Mouse (Mus musculus) c-Kit-positive CD71-positive TER-119-negative erythroid progenitor cells, embryonic 14.5 days (primary cell): ENCODE results near the gene Brpf3.
"Not testable (repeated sequence)": the region's sequence is repeated elsewhere in the genome, so short reads cannot be mapped to it uniquely, and the experiment has no call there.

ENCODE experiments used
- DNase-seq: peaks from one replicate; pipeline ENCODE4 v3.0.0-alpha.2; 2013; ENCODE audit warnings: low read depth

Gene Brpf3

DNA sequence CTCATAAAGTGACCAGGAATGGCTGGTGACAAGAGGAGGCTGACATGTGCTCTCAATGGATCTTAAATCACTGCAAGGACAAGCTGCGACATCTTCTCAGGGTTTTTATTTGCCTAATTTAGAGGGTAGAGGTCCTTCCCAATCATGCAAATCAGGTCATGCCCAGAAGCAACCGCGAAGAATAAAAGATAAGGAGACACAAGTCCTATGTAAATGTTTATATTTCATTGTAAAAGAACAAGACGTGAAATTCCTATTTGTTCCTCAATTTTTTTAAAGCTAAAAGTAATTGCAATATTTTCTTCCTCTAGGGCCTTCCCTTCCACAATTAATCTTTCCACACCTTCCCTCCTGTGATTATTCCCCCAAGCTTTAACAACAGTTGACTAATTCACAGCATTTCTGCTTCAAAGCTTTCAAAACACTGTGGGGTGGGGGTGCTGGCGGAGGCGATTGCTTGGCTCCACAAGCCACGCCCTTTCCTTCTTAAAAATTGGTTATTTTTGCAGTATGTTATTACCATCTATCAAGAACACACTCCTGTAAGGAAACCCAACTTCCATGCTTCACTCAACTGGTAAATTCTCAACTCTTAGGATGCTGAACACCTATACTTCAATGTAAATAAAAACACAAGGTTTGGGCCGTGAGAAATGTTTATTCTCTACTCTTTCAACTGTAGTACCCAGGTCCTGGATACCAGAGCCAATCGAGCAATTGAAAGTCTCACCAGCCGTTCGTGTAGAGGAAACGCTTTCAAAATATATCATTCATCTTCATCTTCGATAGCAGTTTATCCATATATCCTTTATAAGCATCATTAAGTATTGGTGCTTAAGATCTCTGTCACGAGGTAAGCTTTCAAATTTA is 1.4 kb upstream of the Brpf3 start:
- no peak for DNase-seq

DNA sequence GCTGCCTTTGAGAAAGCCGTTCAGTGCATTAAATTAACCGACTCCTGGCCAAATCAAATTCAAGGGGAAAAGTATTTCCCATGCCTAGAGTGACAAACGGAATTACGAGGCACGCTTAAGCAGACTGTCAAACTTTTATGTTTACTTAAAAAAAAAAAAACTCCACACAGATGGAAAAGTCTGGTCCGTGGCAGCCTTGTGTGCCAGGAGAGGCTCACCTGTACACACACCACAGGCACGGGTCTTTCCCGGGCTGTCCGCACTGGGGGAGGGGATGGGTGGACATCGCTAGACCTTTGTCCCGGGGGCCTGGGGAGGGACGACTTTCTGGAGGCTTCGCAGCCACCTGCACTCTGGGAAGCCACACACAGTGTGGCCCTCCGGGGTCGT is 614 bp upstream of the Brpf3 start:
- no peak for DNase-seq

DNA sequence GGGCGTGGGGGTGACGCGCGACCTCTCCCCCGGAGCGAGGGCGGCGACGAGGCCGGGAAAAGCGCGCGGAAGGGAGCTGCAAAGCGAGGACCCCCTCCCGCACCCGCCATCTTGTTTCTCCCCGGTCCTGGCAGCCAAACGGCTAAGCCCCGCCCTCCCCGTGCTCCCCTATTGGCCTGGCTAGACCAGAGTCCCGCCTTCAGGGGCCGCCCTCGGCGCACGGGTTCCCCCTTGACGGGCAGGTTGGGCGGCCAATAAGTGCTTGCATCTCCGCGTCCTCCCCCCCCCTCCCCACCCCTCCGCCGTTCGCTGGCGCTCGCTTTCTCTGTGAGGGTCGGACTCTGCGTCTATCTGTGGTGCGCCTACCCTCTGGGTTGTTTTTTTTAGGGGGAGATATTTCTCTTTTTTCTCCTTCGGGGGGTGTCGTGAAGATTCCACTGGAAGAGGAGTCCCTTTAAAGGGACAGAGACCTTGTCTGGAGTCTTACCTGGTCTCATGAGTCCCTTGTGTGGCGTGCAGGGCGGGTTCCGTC is 650 bp downstream of the Brpf3 start:
- peak; percentile 98 for DNase-seq

DNA sequence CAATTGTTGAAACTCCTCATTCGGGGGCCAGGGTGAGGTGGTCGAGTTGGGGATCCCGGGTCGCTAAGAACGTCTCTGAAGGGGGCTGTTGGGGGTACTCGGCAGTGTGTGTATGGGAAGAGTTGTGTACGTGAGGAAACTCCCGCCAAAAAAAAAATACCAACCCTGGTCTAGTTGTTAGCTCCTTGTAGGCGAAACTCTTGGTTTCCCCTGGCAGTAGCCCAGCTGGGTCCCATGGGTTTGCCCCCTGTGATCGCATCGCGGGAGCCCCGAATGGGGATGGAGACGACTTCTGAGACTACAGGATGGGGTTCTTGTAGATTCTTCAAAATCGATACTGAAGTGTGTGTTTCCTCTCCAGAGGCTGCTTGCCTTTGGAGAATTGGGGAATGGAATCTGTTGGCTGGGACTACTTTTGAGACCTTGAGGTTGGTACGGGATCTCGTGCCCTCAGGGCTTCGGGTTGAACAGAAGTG is 1.2 kb downstream of the Brpf3 start:
- no peak for DNase-seq

DNA sequence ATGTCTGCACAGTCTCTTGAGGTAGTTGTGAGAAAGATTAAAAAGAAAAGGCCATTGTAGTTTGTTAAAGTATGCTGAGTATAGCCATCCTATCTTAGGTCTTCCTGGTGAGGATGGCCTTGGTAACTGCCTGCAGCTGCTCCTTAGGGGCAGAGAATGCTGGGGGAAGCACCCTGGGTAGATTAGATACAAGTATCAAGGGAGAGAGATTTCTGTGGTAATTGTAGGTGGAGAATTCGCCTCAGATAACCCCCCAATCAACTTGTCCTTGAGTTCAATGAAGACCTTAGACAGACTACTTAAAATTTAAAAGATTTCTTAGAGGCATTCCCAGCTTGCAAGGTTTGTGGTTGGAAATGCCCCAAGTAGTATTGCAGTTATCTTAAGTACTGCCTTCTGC is 2.4 kb downstream of the Brpf3 start:
- no peak for DNase-seq

DNA sequence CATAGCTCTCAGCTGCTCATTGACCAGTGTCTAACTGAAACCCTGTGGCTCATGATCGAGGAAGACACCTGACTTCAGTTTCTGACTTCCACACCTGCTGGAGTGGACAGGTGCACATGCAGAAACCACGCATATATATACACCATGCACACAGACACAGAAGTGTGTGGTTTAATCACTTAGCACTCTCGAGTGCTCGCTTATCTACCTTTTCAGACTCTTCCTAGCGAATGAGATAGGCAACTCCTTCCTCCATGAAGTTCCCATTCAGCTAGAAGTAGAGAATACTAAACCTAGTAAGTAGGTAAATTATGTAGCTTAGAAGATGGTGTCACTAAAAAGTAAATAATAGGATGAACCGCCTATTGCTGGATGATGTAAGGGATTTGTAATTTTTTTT is 4.1 kb downstream of the Brpf3 start:
- DNase-seq = no peak

DNA sequence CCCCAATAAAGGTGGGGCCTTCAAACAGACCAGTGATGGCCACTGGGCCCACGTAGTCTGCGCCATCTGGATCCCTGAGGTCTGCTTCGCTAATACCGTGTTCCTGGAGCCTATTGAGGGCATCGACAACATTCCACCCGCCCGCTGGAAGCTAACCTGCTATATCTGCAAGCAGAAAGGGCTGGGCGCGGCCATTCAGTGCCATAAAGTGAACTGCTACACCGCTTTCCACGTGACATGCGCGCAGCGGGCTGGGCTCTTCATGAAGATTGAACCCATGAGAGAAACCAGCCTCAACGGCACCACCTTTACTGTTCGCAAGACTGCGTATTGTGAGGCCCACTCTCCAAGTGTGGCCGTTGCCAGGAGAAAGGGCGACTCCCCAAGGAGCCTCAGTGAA is 5.9 kb downstream of the Brpf3 start:
- DNase-seq = no peak

DNA sequence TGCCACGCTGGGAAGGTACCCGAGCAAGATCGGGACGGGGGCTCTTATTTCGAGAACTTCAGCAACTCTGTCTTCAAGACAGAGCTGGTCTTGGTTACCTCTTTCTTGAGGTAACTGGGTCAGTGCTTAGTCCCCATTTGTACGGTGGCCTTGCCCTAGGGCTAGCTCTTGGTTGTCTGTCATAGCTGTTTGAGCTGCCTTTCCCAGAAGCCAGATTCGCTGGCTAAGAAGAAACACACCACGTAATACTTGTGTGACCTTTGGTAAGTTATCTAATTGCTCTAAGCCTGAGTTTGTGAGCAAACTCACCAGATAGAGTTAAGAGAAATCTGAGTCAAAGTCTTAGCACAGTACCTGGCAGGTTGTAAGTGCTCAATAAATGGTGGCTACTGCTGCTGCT is 7.8 kb downstream of the Brpf3 start:
- no peak for DNase-seq

DNA sequence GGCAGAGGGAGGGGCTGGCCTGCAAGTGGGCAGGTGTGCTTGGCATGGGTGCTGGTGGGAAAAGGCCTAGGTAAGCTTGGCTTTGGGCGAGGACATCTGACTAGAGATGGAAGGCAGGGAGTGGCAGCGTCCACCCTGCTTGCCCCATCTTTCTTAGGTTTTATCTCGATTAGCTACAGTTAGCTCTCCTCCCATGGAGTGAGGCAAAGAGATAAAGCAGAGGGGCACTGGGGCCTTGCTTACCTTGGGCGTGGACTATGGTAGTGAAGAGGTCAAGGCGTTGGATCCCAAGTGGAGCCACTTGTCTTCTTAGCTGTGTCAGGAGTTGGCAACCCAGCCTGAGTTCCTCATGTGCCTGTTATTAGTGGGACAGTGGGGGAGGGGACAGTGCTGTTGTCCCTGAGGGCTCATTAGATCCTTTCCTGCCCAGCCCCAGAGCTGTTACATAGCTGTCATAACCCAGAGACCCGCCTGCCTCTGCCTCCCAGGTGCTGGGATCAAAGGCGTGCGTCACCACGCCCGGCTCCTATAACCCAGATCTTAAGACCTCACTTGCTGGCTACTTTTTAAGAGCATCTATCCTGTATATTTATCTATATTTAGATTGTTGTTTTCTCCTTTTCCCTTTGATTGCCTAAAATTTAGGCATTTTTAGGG is 8.4 kb downstream of the Brpf3 start:
- DNase-seq = no peak

DNA sequence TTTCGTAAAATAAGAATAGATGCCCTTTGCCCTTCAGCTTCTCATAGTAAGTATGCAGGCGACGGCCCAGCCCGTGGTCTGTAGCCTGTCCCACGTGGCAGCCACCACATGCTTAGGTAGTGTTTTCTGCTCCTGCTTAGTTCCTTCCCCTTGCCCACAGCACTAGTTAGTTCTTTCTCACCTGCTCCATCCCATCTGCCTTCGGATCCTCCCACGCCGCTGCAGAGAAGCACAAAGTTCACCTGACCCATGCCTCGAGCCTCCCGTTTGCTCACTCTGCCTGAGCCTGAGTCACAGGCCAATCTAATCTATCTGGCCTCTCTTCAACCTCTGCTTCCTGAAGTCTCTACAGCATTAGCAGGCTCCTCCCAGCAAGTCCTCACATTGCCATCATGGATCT is 11.5 kb downstream of the Brpf3 start:
- no peak for DNase-seq

DNA sequence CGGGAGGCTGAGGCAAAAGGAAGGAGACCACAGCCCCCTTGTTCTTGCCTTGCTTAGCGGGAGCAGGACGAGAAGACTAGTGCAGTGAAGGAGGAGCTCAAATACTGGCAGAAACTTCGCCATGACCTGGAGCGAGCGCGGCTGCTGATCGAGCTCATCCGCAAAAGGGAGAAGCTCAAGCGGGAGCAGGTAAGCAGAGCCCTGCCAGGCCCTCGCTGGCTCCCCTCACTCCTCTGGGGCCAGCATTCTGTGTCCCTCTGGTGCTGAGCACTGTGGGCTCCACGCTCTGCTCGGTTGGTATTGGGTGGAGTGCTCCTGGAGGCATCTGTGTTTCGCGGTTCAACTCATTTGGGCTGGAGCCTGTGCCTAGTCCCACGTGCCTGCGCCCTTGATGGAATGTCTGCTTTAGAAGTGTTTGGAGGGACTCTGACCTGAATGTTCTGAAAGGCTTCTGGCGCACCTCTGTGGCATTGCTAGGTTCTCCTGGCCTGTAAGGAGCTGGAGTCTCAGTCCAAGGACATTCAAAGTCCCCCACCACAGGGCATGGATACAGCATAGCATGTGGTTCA is 13.7 kb downstream of the Brpf3 start:
- no peak for DNase-seq

DNA sequence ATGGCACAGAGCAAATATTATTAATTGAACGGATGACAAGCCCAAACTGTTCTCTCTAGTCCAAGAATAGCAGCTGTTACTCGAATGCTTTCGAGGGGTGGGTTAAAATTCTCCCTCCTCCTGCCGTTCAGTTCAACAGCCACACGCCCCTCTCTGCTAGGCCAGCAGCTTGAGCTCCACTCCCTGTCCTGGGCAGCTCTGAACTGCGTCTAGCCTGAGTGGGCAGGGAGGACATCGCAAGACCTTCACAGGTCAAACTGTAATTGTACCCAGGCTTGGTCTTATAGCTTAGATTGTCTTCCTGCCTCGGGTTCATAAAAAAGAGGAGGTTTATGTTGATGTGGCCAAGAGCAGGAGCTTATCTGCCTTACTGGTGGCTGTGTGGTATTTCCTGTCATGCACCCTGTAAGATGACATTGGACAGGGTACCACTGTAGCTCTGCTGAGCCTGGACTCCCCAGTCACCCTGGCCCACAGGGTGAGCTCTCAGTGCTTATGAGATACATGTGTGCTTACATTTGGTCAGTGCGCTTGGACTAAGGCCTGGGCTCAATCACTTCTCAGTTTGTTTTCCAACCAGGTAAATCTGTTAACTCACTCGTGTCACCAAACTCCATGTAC is 14.6 kb downstream of the Brpf3 start:
- DNase-seq = no peak

DNA sequence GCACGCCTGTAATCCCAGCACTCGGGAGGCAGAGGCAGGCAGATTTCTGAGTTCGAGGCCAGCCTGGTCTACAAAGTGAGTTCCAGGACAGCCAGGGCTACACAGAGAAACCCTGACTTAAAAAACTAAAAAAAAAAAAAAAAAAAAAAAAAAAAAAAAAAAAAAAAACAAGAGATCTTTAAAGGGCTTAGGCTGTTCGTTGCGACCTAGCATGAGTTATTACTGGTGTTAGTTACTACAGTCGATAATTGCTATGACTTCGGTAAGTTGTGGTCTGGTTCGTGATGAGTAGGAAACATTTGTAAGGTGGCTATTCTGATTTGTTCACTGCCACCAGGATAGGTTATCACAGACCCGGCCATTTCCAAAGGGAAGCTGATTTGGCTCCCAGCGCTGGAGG is 15.4 kb downstream of the Brpf3 start:
- not testable (repeated sequence) for DNase-seq

DNA sequence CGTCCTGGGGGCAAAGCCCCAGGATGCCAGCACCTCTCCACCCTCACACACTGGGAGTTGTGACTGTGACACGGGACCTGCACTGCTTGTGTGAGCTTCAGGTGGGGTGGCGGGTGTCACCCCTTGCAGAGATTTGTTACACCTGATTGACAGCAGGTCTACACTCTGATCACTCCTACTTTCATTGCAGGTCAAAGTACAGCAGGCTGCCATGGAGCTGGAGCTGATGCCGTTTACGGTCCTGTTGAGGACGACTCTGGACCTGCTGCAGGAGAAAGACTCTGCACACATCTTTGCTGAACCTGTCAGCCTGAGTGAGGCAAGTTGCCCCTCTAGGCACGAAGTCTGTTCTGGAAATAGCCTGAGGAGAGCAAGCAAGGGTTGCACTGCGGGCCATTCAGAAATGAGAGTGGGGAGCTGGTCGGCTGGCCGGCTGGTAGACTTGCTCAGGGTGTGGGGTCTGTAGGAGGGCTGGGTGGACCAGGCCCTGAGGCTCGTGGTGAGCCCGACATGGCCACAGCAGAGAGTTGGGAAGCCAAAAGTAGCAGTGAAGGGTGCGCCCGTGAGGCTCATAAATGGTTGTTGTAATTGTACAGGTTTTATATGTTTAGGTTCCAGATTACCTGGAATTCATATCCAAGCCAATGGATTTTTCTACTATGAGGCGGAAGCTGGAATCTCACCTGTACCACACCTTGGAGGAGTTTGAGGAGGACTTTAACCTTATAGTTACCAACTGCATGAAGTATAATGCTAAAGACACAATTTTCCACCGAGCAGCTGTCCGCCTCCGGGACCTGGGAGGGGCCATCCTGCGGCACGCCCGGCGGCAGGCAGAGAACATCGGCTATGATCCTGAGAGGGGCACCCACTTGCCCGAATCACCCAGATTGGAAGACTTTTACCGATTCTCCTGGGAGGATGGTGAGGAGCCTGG is 16.3 kb downstream of the Brpf3 start:
- no peak for DNase-seq

DNA sequence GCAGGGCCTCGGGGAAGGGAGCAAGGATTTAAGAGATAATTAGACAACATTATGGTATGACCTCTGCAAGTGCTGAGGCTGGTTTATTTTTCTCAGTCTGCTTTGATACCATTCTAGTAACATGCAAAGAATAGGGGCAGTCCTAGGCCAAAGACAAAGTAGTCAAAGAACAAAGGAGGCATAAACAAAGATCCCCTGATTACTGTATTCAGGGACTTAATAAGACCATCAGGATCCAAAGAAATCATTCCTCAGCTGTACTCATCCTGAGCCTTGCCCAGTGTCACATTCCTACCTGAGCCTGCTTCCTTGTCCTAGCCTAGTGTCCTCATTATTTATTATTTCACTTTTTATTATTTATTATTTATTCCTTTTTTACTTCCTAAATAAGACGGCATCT is 19.3 kb downstream of the Brpf3 start:
- no peak for DNase-seq

DNA sequence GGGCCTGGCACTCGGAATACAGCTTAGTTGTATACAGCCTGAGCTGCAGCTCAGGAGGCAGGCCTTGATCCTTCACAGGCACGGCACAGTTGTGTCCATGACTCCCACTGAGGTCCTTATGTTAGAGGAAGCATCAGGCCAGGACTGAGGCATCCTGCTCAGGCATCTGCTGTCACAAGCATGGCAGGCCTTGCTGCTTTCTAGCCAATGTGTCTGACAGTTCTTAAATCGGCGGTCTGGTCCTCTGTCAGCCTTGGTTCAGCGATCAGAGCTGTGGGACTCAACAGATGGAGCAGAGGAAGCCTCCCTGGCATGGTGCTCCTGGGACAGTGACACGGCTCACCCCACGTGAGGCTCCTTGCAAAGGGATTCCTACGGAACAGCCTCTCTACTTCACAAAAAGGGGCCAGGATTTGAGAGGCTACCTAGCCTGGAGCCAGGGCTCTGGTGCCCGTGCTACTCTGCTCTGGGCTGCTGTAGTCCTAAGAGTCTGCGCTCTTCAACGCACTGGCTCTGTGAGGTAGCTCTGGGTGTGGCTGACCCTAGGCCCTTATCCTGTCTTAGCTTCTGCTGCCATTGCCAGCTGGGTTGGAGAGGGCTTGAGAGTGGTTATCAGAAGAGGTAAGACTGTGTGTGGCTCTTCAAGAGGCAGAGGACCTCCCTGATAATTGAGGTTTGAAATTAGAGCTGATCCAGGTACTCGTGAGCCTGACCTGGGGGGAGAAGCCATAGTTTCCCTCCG is 22.3 kb downstream of the Brpf3 start:
- DNase-seq = peak; percentile 90

DNA sequence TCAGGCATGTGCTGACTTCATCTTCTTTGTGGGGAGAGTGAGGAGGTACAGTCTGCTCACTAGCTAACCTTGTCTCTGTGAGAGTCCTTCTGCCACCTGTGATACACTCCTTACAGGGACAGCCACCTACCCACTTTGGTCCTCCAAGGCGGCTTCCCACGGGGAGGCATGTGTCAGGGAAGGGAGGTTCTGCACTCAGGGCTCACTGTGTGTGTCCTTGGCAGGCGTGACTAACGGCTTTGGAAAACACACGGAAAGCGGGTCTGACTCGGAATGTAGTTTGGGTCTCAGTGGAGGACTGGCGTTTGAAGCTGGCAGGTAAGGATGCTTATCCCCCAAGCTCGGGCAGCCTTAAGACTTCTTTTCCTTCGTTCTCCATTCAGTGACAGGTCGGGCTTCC is 22.9 kb downstream of the Brpf3 start:
- no peak for DNase-seq

DNA sequence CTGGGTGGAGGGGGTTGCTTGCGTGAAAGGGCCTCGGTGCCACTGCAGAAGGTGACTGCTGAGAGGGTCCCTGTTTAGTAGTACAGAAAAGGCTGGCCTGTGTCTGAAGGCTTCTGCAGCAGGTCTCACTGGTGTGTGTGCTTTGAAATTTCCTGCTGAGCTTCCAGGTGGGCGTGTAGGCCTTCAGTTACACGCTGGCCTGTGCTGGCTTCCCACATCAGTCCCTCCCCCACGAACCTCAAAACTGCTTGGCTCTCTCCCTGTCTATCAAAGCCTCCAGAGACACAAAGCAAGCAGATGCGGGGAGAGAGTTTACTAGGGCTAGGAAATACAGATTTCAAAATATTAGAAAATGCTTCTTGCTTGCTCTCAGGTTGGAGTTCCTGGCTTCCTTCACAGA is 24.0 kb downstream of the Brpf3 start:
- DNase-seq = no peak

DNA sequence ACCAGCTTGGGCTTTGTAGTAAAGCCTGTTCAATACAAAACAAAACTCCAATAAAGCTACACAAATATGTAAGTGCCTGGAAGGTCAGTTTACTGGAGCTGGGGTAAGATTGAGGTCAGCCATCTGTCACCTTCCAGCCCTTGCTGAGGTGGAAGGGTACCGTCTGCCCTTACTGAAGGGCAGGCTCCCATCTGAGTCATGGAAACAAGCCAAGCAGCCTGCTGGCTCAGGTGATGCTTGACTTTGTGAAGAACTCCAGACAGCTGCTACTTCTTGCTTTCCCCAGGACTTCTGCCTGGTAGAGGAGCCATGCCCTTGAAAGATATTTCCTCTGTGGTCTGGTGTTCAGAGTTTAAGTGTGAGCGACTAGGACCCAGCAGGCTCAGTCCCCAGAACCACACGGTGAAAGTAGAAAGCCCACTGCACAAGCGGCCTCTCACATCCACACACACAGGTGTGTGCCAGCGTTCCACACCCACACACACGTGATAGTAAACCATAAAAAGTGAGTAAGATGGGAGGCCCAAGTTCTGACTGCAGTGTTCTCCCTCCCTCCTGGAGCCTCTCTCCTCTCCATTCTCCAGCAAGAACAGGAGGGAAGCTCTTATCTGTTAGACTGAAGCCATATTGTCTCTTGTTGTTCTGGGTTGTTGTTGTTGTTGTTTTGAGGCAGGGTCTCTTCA is 24.6 kb downstream of the Brpf3 start:
- DNase-seq = no peak

DNA sequence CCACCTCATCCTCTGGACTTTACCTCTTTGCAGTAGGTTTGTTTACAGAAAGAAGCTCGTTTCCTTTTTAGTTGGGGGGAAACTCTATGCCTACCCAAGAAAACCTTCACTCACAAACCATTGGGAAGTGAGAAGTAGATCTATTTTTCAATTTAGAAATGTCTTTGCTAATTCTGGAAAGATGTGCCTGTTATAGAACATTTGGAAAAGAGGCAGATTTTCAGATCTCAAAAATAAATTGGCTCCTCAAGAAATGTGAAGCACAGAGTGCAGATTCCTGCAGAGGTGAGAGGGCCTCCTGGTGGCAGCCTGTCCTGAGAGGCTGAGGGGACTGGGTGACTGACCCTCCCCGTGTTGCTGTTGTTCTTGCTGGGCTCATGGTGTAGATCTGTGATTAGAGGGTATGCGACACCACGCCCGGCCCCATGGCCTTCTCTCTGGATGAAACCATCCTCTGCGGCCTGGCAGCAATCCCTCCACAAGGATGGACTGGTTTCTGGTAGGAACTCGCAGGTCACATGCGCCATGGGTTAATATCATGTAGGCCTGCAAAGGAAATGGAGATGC is 26.9 kb downstream of the Brpf3 start:
- no peak for DNase-seq
